Mouse (Mus musculus) erythroblast, embryonic 14.5 days (primary cell): Measurements from ENCODE around the gene Abt1.

Source experiments
- GATA1 ChIP-seq: IDR thresholded peaks from 2 replicates; pipeline ENCODE4 v1.6.1; 2012; ENCODE audit warnings: low read length, inconsistent platforms, mixed read lengths
- TAL1 ChIP-seq: IDR thresholded peaks from 3 replicates; pipeline ENCODE4 v1.6.1; 2012; ENCODE audit warnings: low read length, inconsistent platforms, mixed read lengths

- TF ChIP-seq GATA1 (peak; percentile 80), TAL1 (peak; percentile 84)
Measured at GRCm38 (mm10) chr13:23459264-23459846, 35.7 kb upstream of the Abt1 start.
